Mouse (Mus musculus): ENCODE results near the gene Ttc22.

DNA sequence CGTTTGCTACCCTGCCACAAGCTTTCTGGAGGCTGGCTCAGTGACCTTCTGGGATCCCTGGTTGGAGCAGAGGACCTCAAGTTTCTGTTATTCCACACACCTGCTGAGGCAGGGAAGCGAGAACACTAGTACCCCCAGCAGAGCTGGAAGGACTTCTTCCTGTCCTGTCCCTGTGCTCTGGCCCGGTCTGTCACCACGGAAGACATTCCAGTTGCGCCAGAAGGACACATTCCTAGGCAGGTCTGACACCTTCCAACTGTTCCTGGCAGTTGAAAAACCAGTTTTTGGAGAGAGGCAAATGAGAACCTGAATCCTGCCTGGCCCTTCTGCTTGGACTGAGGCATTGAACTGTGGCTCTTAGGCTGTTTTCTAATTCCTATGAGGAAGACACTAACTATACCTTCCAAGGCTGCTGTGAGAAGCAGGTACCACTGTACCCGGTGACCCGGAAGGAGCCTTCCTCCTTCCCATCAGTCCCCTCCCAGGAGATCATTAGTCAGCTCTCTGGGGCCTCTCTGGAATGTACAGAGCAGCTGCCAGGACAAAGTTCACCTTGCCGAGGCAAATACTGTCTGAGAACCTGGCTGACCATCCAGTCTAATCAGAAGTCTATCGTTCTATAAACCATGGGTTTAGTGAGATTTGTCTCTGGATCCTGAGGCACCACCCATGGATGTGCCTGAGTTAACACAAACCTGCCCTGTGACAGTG lies 6.6 kb downstream of the Ttc22 start:
- TF ChIP-seq EP300 (optimal IDR thresholded peaks at IDR 0.05) (no peak), CTCF (IDR thresholded peaks at IDR 0.05; ENCODE audit: low read depth) (no peak)

Data from stomach, postnatal 0 days (tissue).